Mouse (Mus musculus): ENCODE results near the gene Gorasp2. TPM values are rescaled to one million over a fixed set of nuclear protein-coding genes. Genes with fewer than 3 reads are reported as not detected.

Gene Gorasp2
- 85.4 TPM for total RNA-seq (2023)

GRCm38 (mm10) chr2:70660887-70661714, at the start of gene Gorasp2:
Gene Gorasp2, plus strand, starts transcription at chr2:70661576.

DNA sequence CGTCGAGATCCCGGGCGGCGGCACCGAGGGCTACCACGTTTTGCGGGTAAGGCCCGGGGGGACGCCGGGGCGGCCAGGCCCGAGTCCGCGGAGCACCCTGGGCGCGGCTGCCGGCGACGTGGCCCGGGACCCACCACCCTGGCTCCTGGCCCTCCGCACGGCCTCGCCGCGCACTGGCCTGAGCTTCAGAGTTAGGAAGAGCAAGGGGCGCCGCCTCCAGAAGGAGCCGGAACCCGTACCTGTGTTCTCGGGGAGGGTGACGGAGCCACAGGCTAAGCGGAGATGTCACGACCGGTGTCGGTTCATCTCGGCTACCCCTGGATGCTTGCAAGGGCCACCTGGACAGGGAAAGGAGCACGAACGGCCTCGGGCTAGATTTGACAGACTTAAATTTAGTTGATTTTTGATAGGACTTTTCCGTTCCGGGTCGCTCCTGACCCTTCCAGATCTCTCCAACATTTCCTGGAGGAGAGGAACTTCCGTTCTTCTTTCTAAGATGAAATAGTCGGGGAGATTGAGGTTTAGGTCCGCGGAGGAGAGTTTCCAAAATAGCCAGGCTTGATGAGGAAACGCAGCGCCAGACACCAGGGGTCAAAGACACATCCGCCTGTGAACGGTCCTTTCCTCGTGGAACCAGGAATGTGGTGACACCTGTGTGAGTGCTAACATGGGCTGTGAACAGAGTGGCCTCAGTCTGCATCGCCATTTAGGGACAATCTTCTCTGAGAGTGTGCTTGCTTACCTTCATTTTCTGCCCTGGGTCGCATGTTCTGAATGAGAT, 529 bp downstream of the Gorasp2 start, which contains the start of gene Gm26558:
Gene Gm26558, minus strand, starts transcription at position 394 of the 781 bp plus-strand sequence.

Other genes starting within 250 kb of the Gorasp2 start
- gene Sp5, start 186.7 kb upstream of the Gorasp2 start, total RNA-seq (2023), result not detected
- gene Erich2, start 152.8 kb upstream of the Gorasp2 start, total RNA-seq (2023), result not detected
- 0.50 TPM for gene Gad1, start 108.5 kb upstream of the Gorasp2 start, total RNA-seq (2023)
- gene Gm26558, start 532 bp downstream of the Gorasp2 start, total RNA-seq (2023), result not detected
- gene Tlk1, start 164.2 kb downstream of the Gorasp2 start, total RNA-seq (2023), result 115 TPM

Data from CD4-positive naive resting alpha-beta T cell, adult 76 days (primary cell).